Mouse (Mus musculus): ENCODE results near the gene Alpi. TPM values are rescaled to one million over a fixed set of nuclear protein-coding genes. Genes with fewer than 3 reads are reported as not detected.

Alpi gene
- total RNA-seq (2021) (not detected), polyA plus RNA-seq (2012; rRNA removed) (0.08 and 0.30 TPM in 2 replicates)
- long read RNA-seq = 0 reads

DNA sequence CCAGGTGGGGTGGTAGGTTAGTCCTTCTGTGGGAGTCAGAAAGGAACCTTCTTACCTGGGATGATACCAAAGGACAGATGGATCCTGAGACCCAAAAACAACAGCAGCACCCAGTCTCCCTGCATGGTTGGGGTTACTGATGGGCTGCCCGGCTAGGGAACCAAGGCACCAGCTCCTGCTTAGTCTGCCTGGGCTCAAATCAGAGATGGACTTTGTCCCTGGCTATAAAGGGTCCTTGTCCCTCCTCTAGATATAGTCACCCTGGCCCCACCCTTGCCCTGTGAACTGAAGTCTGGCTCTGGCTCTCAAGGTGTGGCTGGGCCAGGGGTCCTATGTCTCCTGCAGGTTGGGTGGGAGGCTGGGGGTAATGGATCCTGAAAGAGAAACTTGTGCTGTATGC lies at the start of gene Alpi:
Gene Alpi (minus strand): TSS at position 196 of the 400 bp plus-strand sequence.
- no peak for DNase-seq

DNA sequence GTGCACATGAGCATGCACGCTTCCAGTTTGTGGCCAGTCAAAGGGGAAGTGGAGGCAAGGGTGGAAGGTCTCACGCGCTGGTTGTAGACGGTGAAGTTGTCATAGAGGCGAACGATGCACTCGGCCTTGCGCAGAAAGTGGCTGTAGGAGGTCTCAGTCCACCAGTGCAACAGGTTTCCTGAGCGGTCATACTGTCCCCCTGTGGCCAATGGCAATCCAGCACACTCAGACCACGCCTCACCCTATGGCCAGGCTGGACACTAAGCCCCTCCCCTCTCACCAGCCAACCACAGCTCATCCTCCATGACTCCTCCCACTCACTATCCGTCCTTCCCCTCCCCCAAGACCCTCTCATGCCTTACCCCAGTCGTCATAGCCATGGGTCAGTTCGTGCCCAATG lies 48.0 kb upstream of the Alpi start:
- no peak for DNase-seq

- peak; percentile 66 for DNase-seq
Measured at GRCm38 (mm10) chr1:87143141-87143540, 41.7 kb upstream of the Alpi start.

GRCm38 (mm10) chr1:87142456-87142855 lies 41.0 kb upstream of the Alpi start:
- DNase-seq = peak; percentile 92

DNA sequence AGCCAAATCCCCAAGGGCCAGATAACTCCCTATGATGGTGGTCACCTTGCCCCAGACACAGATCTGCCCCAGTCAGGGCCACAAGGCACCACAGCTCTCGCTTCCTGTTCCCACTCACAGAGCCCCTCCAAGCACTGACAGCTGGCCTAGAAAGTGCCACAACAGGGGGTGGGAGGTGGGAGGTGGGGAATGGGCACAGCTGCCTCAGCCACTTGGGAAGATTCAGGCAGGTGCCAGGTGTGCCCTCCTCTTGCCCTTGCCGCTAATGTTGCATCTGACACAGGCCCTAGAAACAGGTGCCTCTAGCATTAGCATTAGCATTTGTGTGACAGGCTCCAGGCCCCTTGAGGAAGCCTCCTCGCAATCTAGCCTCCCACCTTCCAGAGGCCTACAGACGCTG lies 40.1 kb upstream of the Alpi start:
- DNase-seq = no peak

DNA sequence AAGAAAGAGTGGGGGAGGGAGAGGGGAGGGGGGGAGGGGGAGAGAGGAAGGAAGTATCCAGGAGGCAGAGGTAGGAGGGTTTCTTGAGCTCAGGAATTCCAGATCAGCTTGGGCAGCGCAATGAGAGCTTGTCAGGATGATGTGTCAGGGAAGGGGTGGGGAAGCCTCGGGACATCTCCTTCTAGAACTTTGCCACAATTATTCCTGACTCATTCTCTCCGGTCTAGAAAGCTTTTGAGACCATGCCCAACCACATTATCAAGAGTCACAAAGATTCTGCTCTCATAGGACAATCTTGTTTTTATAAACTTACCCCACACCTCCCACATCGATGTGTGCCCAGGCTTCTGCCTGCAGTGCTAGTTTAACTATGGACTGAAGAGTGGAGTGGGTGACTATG lies 30.4 kb upstream of the Alpi start:
- DNase-seq = no peak

DNA sequence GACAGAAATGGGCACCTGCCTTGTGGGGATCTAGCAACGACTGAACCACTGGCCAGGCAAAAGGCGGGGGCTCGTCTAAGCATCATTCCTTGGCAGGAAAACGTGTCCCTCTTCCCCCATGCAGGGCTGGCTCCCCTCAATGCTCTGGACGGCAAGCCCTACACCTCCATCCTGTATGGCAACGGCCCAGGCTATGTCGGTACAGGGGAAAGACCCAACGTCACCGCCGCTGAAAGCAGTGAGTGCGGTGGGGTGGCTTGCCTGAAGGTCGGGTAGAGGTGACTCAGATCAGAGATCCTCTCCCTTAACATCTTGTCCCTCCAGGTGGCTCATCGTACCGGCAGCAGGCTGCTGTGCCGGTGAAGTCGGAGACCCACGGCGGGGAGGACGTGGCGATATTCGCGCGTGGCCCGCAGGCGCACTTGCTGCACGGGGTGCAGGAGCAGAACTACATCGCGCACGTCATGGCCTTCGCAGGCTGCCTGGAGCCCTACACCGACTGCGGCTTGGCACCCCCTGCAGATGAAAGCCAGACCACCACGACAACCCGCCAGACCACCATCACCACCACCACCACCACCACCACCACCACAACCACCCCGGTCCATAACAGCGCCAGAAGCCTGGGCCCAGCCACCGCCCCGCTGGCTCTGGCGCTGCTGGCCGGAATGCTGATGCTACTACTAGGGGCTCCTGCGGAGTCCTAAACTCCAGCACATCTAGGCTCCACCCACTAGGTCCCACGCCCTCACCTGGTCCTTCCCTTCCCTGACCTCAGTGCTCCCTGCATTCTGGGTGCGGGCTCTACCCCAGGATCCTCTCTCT lies 26.0 kb upstream of the Alpi start:
- no peak for DNase-seq

DNA sequence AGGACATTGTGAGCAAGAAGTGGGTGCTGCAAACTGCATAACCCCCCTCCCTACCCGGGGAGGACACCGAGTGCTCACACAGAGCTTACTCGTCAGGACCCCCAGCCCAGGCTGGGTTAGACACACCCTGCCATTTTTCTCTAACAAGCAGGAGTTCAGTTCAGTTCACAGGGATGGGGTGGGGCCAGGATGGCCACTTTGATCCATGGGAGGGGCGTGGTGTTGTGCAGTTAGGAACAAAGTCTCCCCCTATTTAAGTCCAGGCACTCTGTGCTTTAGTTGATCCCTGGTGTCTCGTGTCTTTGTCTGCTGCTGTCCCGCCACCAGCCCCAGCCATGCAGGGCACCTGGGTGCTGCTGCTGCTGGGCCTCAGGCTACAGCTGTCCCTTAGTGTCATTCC lies 23.3 kb upstream of the Alpi start, which contains the start of gene Akp3:
Gene Akp3 (plus strand): TSS at position 301 of the 400 bp plus-strand sequence.
- no peak for DNase-seq

- no peak for DNase-seq
Measured at GRCm38 (mm10) chr1:87114784-87115183, 13.4 kb upstream of the Alpi start.

GRCm38 (mm10) chr1:87111719-87112354 lies 10.4 kb upstream of the Alpi start:
- peak; percentile 54 for DNase-seq

GRCm38 (mm10) chr1:87108564-87108963 lies 7.2 kb upstream of the Alpi start:
- no peak for DNase-seq

GRCm38 (mm10) chr1:87106536-87106935 lies 5.1 kb upstream of the Alpi start:
- peak; percentile 53 for DNase-seq

DNA sequence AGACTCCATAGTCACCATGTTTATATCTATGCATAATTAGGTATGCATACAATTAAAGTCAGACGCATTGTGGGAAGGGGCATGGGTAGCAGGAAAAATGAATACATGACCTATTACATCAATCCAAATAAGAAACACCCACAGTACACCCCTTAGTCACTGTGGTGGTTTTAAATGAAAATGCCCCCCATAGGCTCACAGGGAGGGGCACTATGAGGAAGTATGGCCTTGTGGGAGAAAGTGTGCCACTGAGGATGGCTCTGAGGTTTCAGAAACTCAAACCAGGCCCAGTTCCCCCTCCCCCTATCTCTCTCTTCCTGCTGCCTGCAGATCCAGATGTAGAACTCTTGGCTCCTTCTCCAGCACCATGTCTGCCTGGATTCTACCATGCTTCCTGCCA lies 2.5 kb upstream of the Alpi start:
- no peak for DNase-seq

DNA sequence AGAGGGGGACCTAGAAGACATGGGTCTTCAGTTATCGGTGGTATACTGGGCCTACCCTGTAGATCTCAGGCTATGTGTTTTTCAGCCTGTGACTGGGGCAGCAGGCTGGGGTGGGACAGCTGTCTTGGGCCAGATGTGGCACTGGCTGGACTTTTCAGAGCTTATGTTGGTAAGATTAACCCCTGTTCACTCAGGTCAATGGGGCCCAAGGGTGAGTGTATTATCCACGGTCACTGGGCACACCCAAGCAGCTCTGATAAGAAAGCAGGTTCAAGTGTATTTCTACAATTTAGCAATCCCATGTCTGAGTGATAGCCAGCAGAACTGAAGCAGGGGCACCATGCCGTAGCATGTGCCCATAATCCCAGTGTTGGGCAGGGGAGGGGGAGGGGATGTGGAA lies 708 bp upstream of the Alpi start:
- DNase-seq = no peak

DNA sequence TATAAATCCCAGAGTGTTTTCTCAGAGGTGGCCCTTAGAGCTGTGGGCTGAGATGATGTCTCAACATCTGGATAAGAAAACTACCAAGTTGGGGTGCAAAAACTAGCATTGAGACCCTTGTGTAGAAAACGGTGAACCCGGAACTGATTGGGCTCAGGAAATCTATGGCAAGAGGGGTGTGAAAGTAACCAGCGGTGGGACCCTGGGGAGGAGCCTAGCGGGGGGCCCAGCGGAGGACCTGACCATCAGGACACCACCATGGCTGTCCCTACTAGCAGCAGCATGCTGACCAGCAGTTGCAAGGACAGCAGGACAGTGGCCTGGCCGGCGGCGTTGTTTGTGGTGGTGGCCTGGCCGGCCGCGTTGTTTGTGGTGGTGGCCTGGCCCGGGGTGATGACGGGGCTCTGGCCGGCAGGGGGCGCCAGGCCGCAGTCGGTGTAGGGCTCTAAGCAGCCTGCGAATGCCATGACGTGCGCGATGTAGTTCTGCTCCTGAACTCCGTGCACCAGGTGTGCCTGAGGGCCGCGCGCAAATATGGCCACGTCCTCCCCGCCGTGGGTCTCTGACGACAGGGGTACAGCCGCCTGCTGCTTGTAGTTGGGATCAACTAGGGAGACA lies 2.9 kb downstream of the Alpi start:
- peak; percentile 82 for DNase-seq

DNA sequence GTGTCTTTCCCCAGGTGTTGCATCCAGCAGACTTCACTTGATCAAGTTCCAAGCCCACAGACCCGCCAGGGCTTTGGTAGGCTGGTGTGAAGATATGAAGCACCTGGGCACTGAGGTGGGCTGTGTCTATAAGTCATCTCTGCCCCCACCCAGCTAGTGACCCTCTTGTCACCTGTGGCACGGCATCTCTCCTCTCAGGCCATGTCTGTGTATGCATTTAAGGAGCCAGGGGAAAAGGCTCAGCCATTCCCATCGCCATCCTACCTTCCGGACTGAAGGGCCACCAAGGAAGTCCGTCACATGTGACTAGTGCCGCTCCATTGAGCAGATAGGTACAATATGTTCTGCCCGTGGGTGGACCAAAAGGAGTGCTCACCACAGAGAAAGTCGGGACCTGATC lies 5.8 kb downstream of the Alpi start:
- DNase-seq = no peak

DNA sequence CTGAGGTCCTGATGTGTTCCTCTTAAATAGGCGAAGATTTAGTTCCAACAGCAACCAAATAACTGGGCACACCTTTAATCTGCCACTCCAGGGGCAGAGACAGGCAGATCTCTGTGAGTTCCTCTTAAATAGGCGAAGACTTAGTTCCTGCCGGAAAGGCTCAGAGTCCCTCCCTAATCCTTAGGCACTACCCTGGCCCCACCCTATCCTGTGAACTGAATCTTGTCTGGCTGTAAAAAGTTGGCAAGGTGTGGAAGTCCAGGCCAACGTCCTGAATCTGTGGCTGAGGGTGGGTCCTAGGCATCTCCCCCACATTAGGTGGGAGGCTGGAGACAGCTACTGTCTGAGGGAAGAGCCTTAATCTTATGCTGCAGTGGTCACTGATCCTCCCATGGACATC lies 11.6 kb downstream of the Alpi start, which contains the start of gene Alppl2:
Gene Alppl2 (minus strand): TSS at position 101 of the 400 bp plus-strand sequence.
- DNase-seq = no peak

DNA sequence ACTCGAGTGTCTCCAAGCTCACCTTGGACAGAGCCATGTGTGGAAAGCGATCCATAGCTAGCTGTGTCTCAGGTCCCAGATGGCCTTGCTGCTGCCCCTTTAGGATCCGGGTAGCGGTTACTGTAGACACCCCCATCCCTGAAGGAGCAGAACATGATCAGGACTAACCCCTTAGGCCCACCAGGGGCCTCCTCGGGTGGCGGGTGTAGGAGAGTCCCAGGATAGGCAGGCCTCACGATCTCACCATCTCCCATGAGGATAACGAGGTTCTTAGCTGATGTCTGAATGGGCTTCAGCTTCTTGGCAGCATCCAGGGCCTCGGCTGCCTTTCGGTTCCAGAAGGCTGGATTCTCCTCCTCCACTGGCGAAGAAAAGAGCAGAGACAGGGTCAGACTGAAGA lies 12.2 kb downstream of the Alpi start:
- no peak for DNase-seq

GRCm38 (mm10) chr1:87086964-87087363 lies 14.4 kb downstream of the Alpi start:
- no peak for DNase-seq

DNA sequence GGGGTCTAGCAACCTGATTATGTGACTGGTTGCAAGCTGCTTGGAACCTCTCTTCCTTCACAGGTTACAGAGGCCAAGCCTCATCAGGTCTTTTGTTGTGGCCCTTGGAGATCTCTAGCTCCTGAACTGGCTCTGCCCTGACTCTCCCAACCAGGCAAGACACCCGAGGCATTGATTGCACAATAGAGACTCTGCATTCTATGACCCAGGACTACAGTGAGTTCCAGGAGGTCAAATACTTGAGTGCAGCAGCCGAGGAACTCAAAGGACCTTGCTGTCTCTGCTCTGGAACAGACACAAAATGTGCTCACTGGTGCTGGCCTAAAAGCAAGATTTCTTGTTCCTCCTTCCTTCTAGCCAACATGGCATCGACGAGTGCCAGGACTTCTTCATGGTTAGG lies 15.2 kb downstream of the Alpi start:
- no peak for DNase-seq

- no peak for DNase-seq
Measured at GRCm38 (mm10) chr1:87073776-87074175, 27.6 kb downstream of the Alpi start.

- peak; percentile 56 for DNase-seq
Measured at GRCm38 (mm10) chr1:87070720-87071119, 30.7 kb downstream of the Alpi start.

DNA sequence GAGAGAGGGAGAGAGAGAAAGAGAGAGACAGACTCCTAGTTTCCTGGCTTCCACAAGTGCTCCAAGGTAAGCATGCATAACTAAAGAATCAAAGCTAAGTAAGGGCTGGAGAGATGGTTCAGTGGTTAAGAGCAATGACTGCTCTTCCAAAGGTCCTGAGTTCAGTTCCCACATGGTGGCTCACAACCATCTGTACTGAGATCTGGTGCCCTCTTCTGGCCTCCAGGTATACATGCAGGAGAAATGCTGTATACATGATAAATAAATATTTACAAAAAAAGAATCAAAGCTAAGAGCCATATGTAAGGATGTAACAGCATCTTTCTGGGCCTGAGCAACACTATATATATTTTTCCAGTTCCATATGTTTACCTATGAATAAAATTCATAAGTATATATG lies 40.5 kb downstream of the Alpi start:
- DNase-seq = no peak
